Mouse (Mus musculus): ENCODE data around the gene Klk1b1. TPM values are rescaled to one million over a fixed set of nuclear protein-coding genes. Genes with fewer than 3 reads are reported as not detected.
"Not testable (repeated sequence)": the region's sequence is repeated elsewhere in the genome, so short reads cannot be mapped to it uniquely, and the experiment has no call there.

Gene Klk1b1
- not detected in 2 replicates for polyA plus RNA-seq (2012; rRNA removed)

- no peak for DNase-seq (ENCODE audit: low spot score)
These were observed at the start of gene Klk1b1 for GRCm38 (mm10) chr7:43966451-43966850. TSS of gene Klk1b1 (plus strand) at chr7:43966751.

GRCm38 (mm10) chr7:43918426-43918825 lies 48.1 kb upstream of the Klk1b1 start:
- DNase-seq (ENCODE audit: low spot score): no peak

- DNase-seq (ENCODE audit: low spot score): no peak
These were observed 47.7 kb upstream of the Klk1b1 start for GRCm38 (mm10) chr7:43918871-43919270.

- DNase-seq (ENCODE audit: low spot score): peak; percentile 43
These were observed 46.7 kb upstream of the Klk1b1 start for GRCm38 (mm10) chr7:43919559-43920451.

- DNase-seq (ENCODE audit: low spot score): no peak
These were observed 46.0 kb upstream of the Klk1b1 start for GRCm38 (mm10) chr7:43920582-43920981.

GRCm38 (mm10) chr7:43921087-43921486 lies 45.5 kb upstream of the Klk1b1 start:
- no peak for DNase-seq (ENCODE audit: low spot score)

GRCm38 (mm10) chr7:43921941-43922340 lies 44.6 kb upstream of the Klk1b1 start:
- DNase-seq (ENCODE audit: low spot score): no peak

GRCm38 (mm10) chr7:43925985-43926384 lies 40.6 kb upstream of the Klk1b1 start:
- DNase-seq (ENCODE audit: low spot score): no peak

GRCm38 (mm10) chr7:43928521-43928920 lies 38.0 kb upstream of the Klk1b1 start:
- no peak for DNase-seq (ENCODE audit: low spot score)

- DNase-seq (ENCODE audit: low spot score): no peak
These were observed 34.2 kb upstream of the Klk1b1 start for GRCm38 (mm10) chr7:43932337-43932736.

GRCm38 (mm10) chr7:43933440-43933839 lies 33.1 kb upstream of the Klk1b1 start, which contains the start of gene Klk15:
TSS of gene Klk15 (plus strand) at chr7:43933740.
- DNase-seq (ENCODE audit: low spot score): no peak

GRCm38 (mm10) chr7:43934747-43935146 lies 31.8 kb upstream of the Klk1b1 start:
- DNase-seq (ENCODE audit: low spot score): no peak

- DNase-seq (ENCODE audit: low spot score): no peak
These were observed 30.0 kb upstream of the Klk1b1 start for GRCm38 (mm10) chr7:43936551-43936950.

- not testable (repeated sequence) for DNase-seq (ENCODE audit: low spot score)
These were observed 24.3 kb upstream of the Klk1b1 start for GRCm38 (mm10) chr7:43942293-43942692.

- DNase-seq (ENCODE audit: low spot score): no peak
These were observed 21.8 kb upstream of the Klk1b1 start for GRCm38 (mm10) chr7:43944727-43945264.

- no peak for DNase-seq (ENCODE audit: low spot score)
These were observed 16.2 kb upstream of the Klk1b1 start, which contains the start of gene Klk1b8 for GRCm38 (mm10) chr7:43950364-43950763. TSS of gene Klk1b8 (plus strand) at chr7:43950664.

GRCm38 (mm10) chr7:43952703-43953102 lies 13.8 kb upstream of the Klk1b1 start:
- no peak for DNase-seq (ENCODE audit: low spot score)

GRCm38 (mm10) chr7:43967058-43967457 lies 507 bp downstream of the Klk1b1 start:
- DNase-seq (ENCODE audit: low spot score): no peak

GRCm38 (mm10) chr7:43967612-43968011 lies 1.1 kb downstream of the Klk1b1 start:
- no peak for DNase-seq (ENCODE audit: low spot score)

GRCm38 (mm10) chr7:43975761-43976160 lies 9.2 kb downstream of the Klk1b1 start, which contains the start of gene Klk1b9:
TSS of gene Klk1b9 (plus strand) at chr7:43976061.
- not testable (repeated sequence) for DNase-seq (ENCODE audit: low spot score)

GRCm38 (mm10) chr7:43985657-43986056 lies 19.1 kb downstream of the Klk1b1 start:
- DNase-seq (ENCODE audit: low spot score): no peak

GRCm38 (mm10) chr7:43994821-43995220 lies 28.3 kb downstream of the Klk1b1 start:
- not testable (repeated sequence) for DNase-seq (ENCODE audit: low spot score)

GRCm38 (mm10) chr7:43995577-43995976 lies 29.0 kb downstream of the Klk1b1 start, which contains the start of gene Klk1b11:
TSS of gene Klk1b11 (plus strand) at chr7:43995877.
- DNase-seq (ENCODE audit: low spot score): not testable (repeated sequence)
